Mouse (Mus musculus): ENCODE measurements at regions not wholly inside any gene's neighbourhood (a gene's known extent, or its start where the extent isn't known, plus 50 kb on each side); places are given as distances from the start of the nearest gene placed in this dataset.

- TF ChIP-seq CTCF (IDR thresholded peaks at IDR 0.05 in 2 of 3, conservative IDR thresholded peaks at IDR 0.05 in 1 of 3; ENCODE audit: control insufficient read depth in 1 of 3, insufficient read depth in 1 of 3, low read depth in 2 of 3, low read length in 3 of 3, poor library complexity in 1 of 3, severe bottlenecking in 1 of 3) = no peak
- TF ChIP-seq POLR2AphosphoS5 (IDR thresholded peaks at IDR 0.05; ENCODE audit: borderline replicate concordance, low read depth, low read length) = no peak
- no peak for TF ChIP-seq RCOR1 (IDR thresholded peaks at IDR 0.05; ENCODE audit: low read depth, low read length)
- no peak for TF ChIP-seq MAX (IDR thresholded peaks at IDR 0.05; ENCODE audit: low read length)
- TF ChIP-seq POLR2A (IDR thresholded peaks at IDR 0.05; ENCODE audit: control insufficient read depth in 1 of 2, insufficient read depth in 1 of 2, low read depth in 1 of 2, low read length in 2 of 2, poor library complexity in 1 of 2) = no peak
- no peak for TF ChIP-seq MEF2A (IDR thresholded peaks at IDR 0.05; ENCODE audit: extremely low read depth, insufficient replicate concordance, low read depth, low read length, poor library complexity, severe bottlenecking)
- TF ChIP-seq TAL1 (IDR thresholded peaks at IDR 0.05; ENCODE audit: low read length) = no peak
- TF ChIP-seq MXI1 (IDR thresholded peaks at IDR 0.05; ENCODE audit: low read depth, low read length) = no peak
- TF ChIP-seq SIN3A (IDR thresholded peaks at IDR 0.05; ENCODE audit: low read length) = no peak
- TF ChIP-seq GATA1 (IDR thresholded peaks at IDR 0.05; ENCODE audit: low read depth, low read length) = no peak
- TF ChIP-seq TCF12 (IDR thresholded peaks at IDR 0.05; ENCODE audit: low read depth, low read length) = no peak
- no peak for TF ChIP-seq MYC (IDR thresholded peaks at IDR 0.05; ENCODE audit: low read depth, low read length)
- no peak for TF ChIP-seq MYB (IDR thresholded peaks at IDR 0.05; ENCODE audit: low read depth, low read length)
- no peak for TF ChIP-seq EP300 (IDR thresholded peaks at IDR 0.05; ENCODE audit: low read depth in 1 of 2, low read length in 2 of 2)
Measured at GRCm38 (mm10) chr2:149777316-149777715, 51.7 kb upstream of the Syndig1 start.

Measured in MEL (cell line).